Mouse (Mus musculus) Patski (cell line): ENCODE data around the gene Rem1. TPM values are rescaled to one million over a fixed set of nuclear protein-coding genes. Genes with fewer than 3 reads are reported as not detected.

Source experiments
- ATAC-seq: fragments of 100-300 bp; one replicate; pipeline ENCODE4 v1.8.0; 2021
- CTCF ChIA-PET: fragments of 350-600 bp; sonication (Branson Sonifier 250); formaldehyde crosslinking; loops from one replicate; lab custom pipeline; 2022; ENCODE audit warnings: inconsistent platforms; lab: Charles Lee
- POLR2A ChIA-PET: fragments of 350-600 bp; sonication (Branson Sonifier 250); formaldehyde crosslinking; loops from one replicate; lab custom pipeline; 2022; ENCODE audit warnings: antibody characterized with exemption, inconsistent platforms; lab: Charles Lee
- DNase-seq: peaks from one replicate; pipeline ENCODE4 v3.0.0-alpha.2; 2011; ENCODE audit warnings: low read depth, low spot score
- H3K27me3 ChIP-seq: fragments of 371-371 bp; one replicate; pipeline ENCODE4 v1.5.1; 2021
- CTCF ChIP-seq: fragments of 100-300 bp; IDR thresholded peaks from one replicate; pipeline ENCODE4 v1.5.1; 2021
- in situ Hi-C: fragments of 300-500 bp; cut with MboI; formaldehyde crosslinking; loops from 3 replicates; pipeline ENCODE4 v1.11.1; 2018; ENCODE audit warnings: low pct_unique_long_range_greater_than_20kb, mixed read lengths
- polyA plus RNA-seq: library from polyadenylated mRNA; unstranded; gene quantifications from one replicate; pipeline ENCODE4 v1.2.3, GENCODE M21; 2021

Gene Rem1
- polyA plus RNA-seq, 1 experiment from 2014 or later, result not detected

GRCm38 (mm10) chr2:152672166-152672565 is 45.4 kb downstream of the Rem1 start:
- H3K27me3 ChIP-seq, result no peaks in the 10 kb centered on the region
- POLR2A ChIA-PET, result no interaction called here
- CTCF ChIA-PET, result interaction anchor here (0.8 to 4.6 kb wide), 6 partner anchors 12 to 216 kb away, joined by 3 to 23 read pairs (median 4); partner anchors contain the start of gene Mcts2
- TF ChIP-seq CTCF, result no peak
- DNase-seq (no peak), ATAC-seq (no peak)
- in situ Hi-C loops, result no loop called here

GRCm38 (mm10) chr2:152674148-152674547 is 47.4 kb downstream of the Rem1 start:
- no peak for TF ChIP-seq CTCF
- H3K27me3 ChIP-seq, result no peaks in the 10 kb centered on the region
- POLR2A ChIA-PET, result interaction anchor here (0.6 to 0.8 kb wide), 3 partner anchors 20 to 72 kb away, joined by 3 to 5 read pairs (median 3); no protein-coding TSS in a partner anchor
- in situ Hi-C loops, result no loop called here
- DNase-seq (no peak), ATAC-seq (no peak)
- CTCF ChIA-PET, result interaction anchor here (0.8 to 1.4 kb wide), 4 partner anchors 9 to 58 kb away, joined by 3 to 4 read pairs (median 3); no protein-coding TSS in a partner anchor

- in situ Hi-C loops, result loop anchor here (25.0 kb wide), 1 partner anchor 763 kb away; the partner anchor contains the start of gene Angpt4
- ATAC-seq, result peak; percentile 56
- DNase-seq, result no peak
- H3K27me3 ChIP-seq, result no peaks in the 10 kb centered on the region
- CTCF ChIA-PET, result no interaction called here
- TF ChIP-seq CTCF, result no peak
- POLR2A ChIA-PET, result interaction anchor here (0.6 kb wide), 1 partner anchor 18 kb away, joined by 3 read pairs; no protein-coding TSS in a partner anchor
These were observed 48.6 kb downstream of the Rem1 start for GRCm38 (mm10) chr2:152675252-152675791.

- H3K27me3 ChIP-seq, result no peaks in the 10 kb centered on the region
- no peak for DNase-seq
- ATAC-seq, result peak; percentile 9
- TF ChIP-seq CTCF, result no peak
- ChIA-PET POLR2A (interaction anchor here (0.6 to 1.2 kb wide), 6 partner anchors 18 to 924 kb away, joined by 3 to 9 read pairs (median 4); no protein-coding TSS in a partner anchor), CTCF (interaction anchor here (0.6 to 3.6 kb wide), 15 partner anchors 8 to 155 kb away, joined by 3 to 36 read pairs (median 5); partner anchors contain the start of genes H13 and Mcts2)
- in situ Hi-C loops, result loop anchor here (25.0 kb wide), 1 partner anchor 766 kb away; the partner anchor contains the start of gene Angpt4
These were observed 51.6 kb downstream of the Rem1 start for GRCm38 (mm10) chr2:152678302-152678701.

- TF ChIP-seq CTCF, result no peak
- ATAC-seq, result peak; percentile 28
- in situ Hi-C loops, result loop anchor here (25.0 kb wide), 1 partner anchor 767 kb away; the partner anchor contains the start of gene Angpt4
- no peak for DNase-seq
- ChIA-PET POLR2A (interaction anchor here (0.6 kb wide), 1 partner anchor 923 kb away, joined by 3 read pairs; no protein-coding TSS in a partner anchor), CTCF (interaction anchor here (0.6 to 3.6 kb wide), 12 partner anchors 9 to 154 kb away, joined by 3 to 36 read pairs (median 6); partner anchors contain the start of gene H13)
- no peaks in the 10 kb centered on the region for H3K27me3 ChIP-seq
These were observed 52.2 kb downstream of the Rem1 start for GRCm38 (mm10) chr2:152678925-152679324.

GRCm38 (mm10) chr2:152679701-152680355 is 53.1 kb downstream of the Rem1 start:
- CTCF ChIA-PET, result interaction anchor here (3.6 kb wide), 1 partner anchor 15 kb away, joined by 36 read pairs; no protein-coding TSS in a partner anchor
- POLR2A ChIA-PET, result interaction anchor here (0.6 kb wide), 1 partner anchor 299 kb away, joined by 4 read pairs; no protein-coding TSS in a partner anchor
- peak; percentile 31 for ATAC-seq
- no peak for TF ChIP-seq CTCF
- no peaks in the 10 kb centered on the region for H3K27me3 ChIP-seq
- DNase-seq, result no peak
- in situ Hi-C loops, result loop anchor here (25.0 kb wide), 1 partner anchor 768 kb away; the partner anchor contains the start of gene Angpt4

- no peak for TF ChIP-seq CTCF
- POLR2A ChIA-PET, result interaction anchor here (0.9 kb wide), 1 partner anchor 221 kb away, joined by 3 read pairs; no protein-coding TSS in a partner anchor
- ATAC-seq (no peak), DNase-seq (no peak)
- CTCF ChIA-PET, result interaction anchor here (1.2 to 2.4 kb wide), 4 partner anchors 10 to 68 kb away, joined by 3 to 15 read pairs (median 5); no protein-coding TSS in a partner anchor
- in situ Hi-C loops, result loop anchor here (25.0 kb wide), 1 partner anchor 771 kb away; the partner anchor contains the start of gene Angpt4
- no peaks in the 10 kb centered on the region for H3K27me3 ChIP-seq
These were observed 56.3 kb downstream of the Rem1 start for GRCm38 (mm10) chr2:152683086-152683485.

Other genes with a start within 250 kb of the Rem1 start
- gene Sox12, start 228.9 kb upstream of the Rem1 start, polyA plus RNA-seq, result 19.6 TPM
- gene Zcchc3, start 211.9 kb upstream of the Rem1 start, polyA plus RNA-seq, result 2.6 TPM
- gene 6820408C15Rik, start 211.4 kb upstream of the Rem1 start, polyA plus RNA-seq, result 0.06 TPM
- not detected for gene Defb23, start 162.3 kb upstream of the Rem1 start, polyA plus RNA-seq
- gene Defb20, start 149.9 kb upstream of the Rem1 start, polyA plus RNA-seq, result not detected
- gene Defb22, start 136.8 kb upstream of the Rem1 start, polyA plus RNA-seq, result not detected
- not detected for gene Defb26, start 115.3 kb upstream of the Rem1 start, polyA plus RNA-seq
- gene Defb28, start 108.7 kb upstream of the Rem1 start, polyA plus RNA-seq, result 0.22 TPM
- gene Defb29, start 86.9 kb upstream of the Rem1 start, polyA plus RNA-seq, result 0.14 TPM
- 0.83 TPM for gene Gm17416, start 57.6 kb upstream of the Rem1 start, polyA plus RNA-seq
- not detected for gene Defb21, start 54.2 kb upstream of the Rem1 start, polyA plus RNA-seq
- not detected for gene Defb19, start 46.6 kb upstream of the Rem1 start, polyA plus RNA-seq
- gene Defb45, start 27.6 kb upstream of the Rem1 start, polyA plus RNA-seq, result not detected
- not detected for gene Defb36, start 22.6 kb upstream of the Rem1 start, polyA plus RNA-seq
- not detected for gene Defb25, start 3.9 kb upstream of the Rem1 start, polyA plus RNA-seq
- gene H13, start 42.5 kb downstream of the Rem1 start, polyA plus RNA-seq, result 137 TPM
- gene Mcts2, start 60.1 kb downstream of the Rem1 start, polyA plus RNA-seq, result 19.9 TPM
- 117 TPM for gene Id1, start 109.3 kb downstream of the Rem1 start, polyA plus RNA-seq
- gene Cox4i2, start 127.2 kb downstream of the Rem1 start, polyA plus RNA-seq, result 0.14 TPM
- 133 TPM for gene Bcl2l1, start 204.8 kb downstream of the Rem1 start, polyA plus RNA-seq
- gene Tpx2, start 221.0 kb downstream of the Rem1 start, polyA plus RNA-seq, result 55.7 TPM